Mouse (Mus musculus): ENCODE data around the gene Ctsj. TPM values are rescaled to one million over a fixed set of nuclear protein-coding genes. Genes with fewer than 3 reads are reported as not detected.

The Ctsj gene
- polyA plus RNA-seq, 1 experiment from 2014 or later, result not detected

- H3K27ac ChIP-seq (ENCODE audit: low read length), result no peak overlapping the region
- H3K36me3 ChIP-seq (ENCODE audit: control insufficient read depth, insufficient read depth, low read length), result no peaks in the 10 kb centered on the region
- WGBS, result 70% methylated on average over 5 of the region's 5 CpGs
- no peak for ATAC-seq (ENCODE audit: insufficient number of reproducible peaks, insufficient read depth, low FRiP score, low read depth)
- H3K4me3 ChIP-seq (ENCODE audit: low read depth, low read length), result no peak overlapping the region
- no peaks in the 10 kb centered on the region for H3K27me3 ChIP-seq (ENCODE audit: control insufficient read depth, insufficient read depth, low read length)
- no peaks in the 10 kb centered on the region for H3K4me1 ChIP-seq (ENCODE audit: control insufficient read depth, insufficient read depth, low read length)
- H3K9ac ChIP-seq (replicated peaks; ENCODE audit: low read depth, low read length), result no peak overlapping the region
- H3K4me2 ChIP-seq (replicated peaks; ENCODE audit: low read depth, low read length), result no peak overlapping the region
- no peaks in the 10 kb centered on the region; the same call in 1 of the 2 replicates for H3K9me3 ChIP-seq (ENCODE audit: control insufficient read depth, low read depth, low read length)
These were observed 44.1 kb downstream of the Ctsj start for GRCm38 (mm10) chr13:60961706-60962105.

Other genes starting within 250 kb of the Ctsj start
- not detected in 2 replicates for gene BC051665, start 219.6 kb downstream of the Ctsj start, polyA plus RNA-seq (2014; fragmentation: Nextera tagmentation; extraction: Ambion mirVana)
- not detected in 2 replicates for gene Ctsll3, start 203.1 kb downstream of the Ctsj start, polyA plus RNA-seq (2014; fragmentation: Nextera tagmentation; extraction: Ambion mirVana)
- not detected in 2 replicates for gene 4930486L24Rik, start 141.5 kb downstream of the Ctsj start, polyA plus RNA-seq (2014; fragmentation: Nextera tagmentation; extraction: Ambion mirVana)
- gene Gm49392, start 109.1 kb downstream of the Ctsj start, polyA plus RNA-seq (2014; fragmentation: Nextera tagmentation; extraction: Ambion mirVana), result 0.20 TPM in 1 of 2 replicates, not detected in the other
- gene Ctla2b, start 108.5 kb downstream of the Ctsj start, polyA plus RNA-seq (2014; fragmentation: Nextera tagmentation; extraction: Ambion mirVana), result 3.8 and 4.6 TPM in 2 replicates
- gene Tpbpb, start 101.1 kb downstream of the Ctsj start, polyA plus RNA-seq (2014; fragmentation: Nextera tagmentation; extraction: Ambion mirVana), result not detected in 2 replicates
- gene Gm49393, start 70.4 kb downstream of the Ctsj start, polyA plus RNA-seq (2014; fragmentation: Nextera tagmentation; extraction: Ambion mirVana), result not detected in 2 replicates
- gene Gm49391, start 69.4 kb downstream of the Ctsj start, polyA plus RNA-seq (2014; fragmentation: Nextera tagmentation; extraction: Ambion mirVana), result 1.2 and 1.6 TPM in 2 replicates
- 25.5 and 28.8 TPM in 2 replicates for gene Ctla2a, start 69.3 kb downstream of the Ctsj start, polyA plus RNA-seq (2014; fragmentation: Nextera tagmentation; extraction: Ambion mirVana)
- not detected in 2 replicates for gene Tpbpa, start 64.0 kb downstream of the Ctsj start, polyA plus RNA-seq (2014; fragmentation: Nextera tagmentation; extraction: Ambion mirVana)
- not detected in 2 replicates for gene Ctsq, start 34.7 kb upstream of the Ctsj start, polyA plus RNA-seq (2014; fragmentation: Nextera tagmentation; extraction: Ambion mirVana)
- gene Ctsr, start 158.3 kb upstream of the Ctsj start, polyA plus RNA-seq (2014; fragmentation: Nextera tagmentation; extraction: Ambion mirVana), result not detected in 2 replicates
- gene Cts6, start 197.5 kb upstream of the Ctsj start, polyA plus RNA-seq (2014; fragmentation: Nextera tagmentation; extraction: Ambion mirVana), result not detected in 2 replicates
- not detected in 2 replicates for gene Cts8, start 249.4 kb upstream of the Ctsj start, polyA plus RNA-seq (2014; fragmentation: Nextera tagmentation; extraction: Ambion mirVana)

All from stomach, embryonic 14.5 days (tissue).